Mouse (Mus musculus): ENCODE results near the gene Tet3. TPM values are rescaled to one million over a fixed set of nuclear protein-coding genes. Genes with fewer than 3 reads are reported as not detected.

Gene Tet3
- polyA plus RNA-seq (2014; fragmentation: Illumina TruSeq; extraction: RNeasy Lipid Tissue Mini Kit (QIAGEN cat#74804)) = 19.6 TPM

DNA sequence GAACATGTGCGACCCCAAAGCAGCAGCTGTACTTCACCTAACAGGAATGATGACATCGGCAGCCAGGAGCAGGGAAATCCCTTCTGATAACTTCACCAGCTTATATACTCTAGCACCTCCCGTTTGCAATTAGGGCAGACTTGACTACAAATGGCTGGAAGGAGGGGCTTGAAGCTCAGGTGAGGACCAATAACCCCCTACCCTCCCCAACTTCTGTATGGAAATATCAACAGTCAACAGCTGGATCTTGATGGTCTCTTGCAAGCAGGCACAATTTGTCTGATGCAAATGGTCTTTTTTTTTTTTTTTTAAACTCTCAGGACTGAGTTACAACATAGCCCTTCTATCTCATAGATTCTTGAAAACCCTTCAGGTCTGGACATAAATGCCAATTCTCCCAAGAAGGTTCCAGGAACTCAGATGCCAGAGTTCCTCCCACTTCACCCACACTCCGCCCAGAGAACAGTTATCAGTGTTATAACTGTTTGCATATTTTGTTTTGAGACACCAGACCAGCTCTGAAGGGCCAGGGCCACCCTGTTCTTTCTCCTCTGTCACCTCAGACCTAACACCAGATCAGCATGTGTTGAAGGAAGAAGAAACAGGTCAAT is at the start of gene Tet3:
Gene Tet3 (minus strand): TSS at position 51 of the 611 bp plus-strand sequence.

DNA sequence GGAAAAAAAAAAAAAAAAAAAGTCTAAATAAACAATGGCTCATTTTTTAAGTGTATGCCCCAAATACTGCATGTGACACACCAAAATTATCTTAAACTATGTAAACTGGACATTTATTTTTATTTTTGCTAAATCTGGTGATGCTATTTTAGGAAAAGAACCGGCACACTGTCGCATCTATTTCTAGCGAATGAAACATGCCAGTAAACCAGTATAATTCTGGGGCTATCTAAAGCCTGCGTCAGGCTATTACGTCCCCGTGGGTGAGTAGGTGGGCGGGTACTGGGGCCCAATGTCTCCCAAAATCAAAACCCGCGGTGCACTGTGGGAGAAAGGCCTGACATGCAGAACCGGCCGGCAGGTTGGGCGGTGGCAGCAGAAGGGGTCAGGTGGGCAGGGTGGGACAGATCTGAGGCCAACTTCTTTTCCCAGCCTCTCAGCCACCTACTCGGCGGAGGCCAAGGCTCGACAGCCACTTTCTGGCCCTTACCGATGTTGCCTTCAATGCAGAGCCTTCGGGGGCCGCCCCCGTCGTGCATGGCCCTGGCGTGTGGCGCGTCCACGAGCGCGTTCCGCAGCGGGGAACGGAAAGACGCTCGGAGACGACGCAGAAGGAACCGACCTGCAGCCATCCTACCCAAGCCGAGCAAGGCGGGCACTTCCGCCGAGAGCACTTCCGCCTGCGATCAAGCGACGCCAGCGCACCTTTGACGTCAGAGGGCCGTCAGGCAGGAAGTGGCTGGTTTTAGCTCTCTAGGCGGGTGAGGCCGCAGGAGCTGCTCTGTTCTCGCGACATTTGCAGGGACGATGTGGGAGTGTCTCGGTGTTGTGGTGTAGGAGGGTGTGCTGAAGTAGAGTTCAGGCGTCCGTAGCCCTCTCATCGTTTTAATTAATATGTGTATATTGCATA is 47.6 kb upstream of the Tet3 start, which contains the start of gene Dguok:
Gene Dguok (minus strand): TSS at position 712 of the 910 bp plus-strand sequence.

DNA sequence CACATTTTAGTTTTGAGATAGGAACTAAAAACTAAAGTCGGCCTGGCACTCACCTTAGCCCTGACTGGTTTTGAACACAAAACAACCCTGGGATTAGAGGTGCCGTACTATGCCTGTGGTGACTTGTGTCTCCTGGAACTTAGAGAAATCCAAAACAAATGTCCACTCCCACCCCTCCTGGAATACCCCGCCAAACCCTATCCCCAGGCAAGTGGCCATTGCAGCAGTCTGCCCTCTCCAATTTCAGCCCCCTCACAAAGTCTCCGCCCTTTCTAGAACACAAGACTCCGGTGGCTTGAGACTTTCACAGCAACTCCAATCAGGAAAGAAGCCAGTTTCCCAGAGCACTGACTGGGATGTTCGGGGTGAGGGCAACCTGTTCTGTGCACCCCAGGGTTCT is 110.0 kb downstream of the Tet3 start, which contains the start of gene Bola3:
Gene Bola3 (plus strand): TSS at position 275 of the 400 bp plus-strand sequence.

DNA sequence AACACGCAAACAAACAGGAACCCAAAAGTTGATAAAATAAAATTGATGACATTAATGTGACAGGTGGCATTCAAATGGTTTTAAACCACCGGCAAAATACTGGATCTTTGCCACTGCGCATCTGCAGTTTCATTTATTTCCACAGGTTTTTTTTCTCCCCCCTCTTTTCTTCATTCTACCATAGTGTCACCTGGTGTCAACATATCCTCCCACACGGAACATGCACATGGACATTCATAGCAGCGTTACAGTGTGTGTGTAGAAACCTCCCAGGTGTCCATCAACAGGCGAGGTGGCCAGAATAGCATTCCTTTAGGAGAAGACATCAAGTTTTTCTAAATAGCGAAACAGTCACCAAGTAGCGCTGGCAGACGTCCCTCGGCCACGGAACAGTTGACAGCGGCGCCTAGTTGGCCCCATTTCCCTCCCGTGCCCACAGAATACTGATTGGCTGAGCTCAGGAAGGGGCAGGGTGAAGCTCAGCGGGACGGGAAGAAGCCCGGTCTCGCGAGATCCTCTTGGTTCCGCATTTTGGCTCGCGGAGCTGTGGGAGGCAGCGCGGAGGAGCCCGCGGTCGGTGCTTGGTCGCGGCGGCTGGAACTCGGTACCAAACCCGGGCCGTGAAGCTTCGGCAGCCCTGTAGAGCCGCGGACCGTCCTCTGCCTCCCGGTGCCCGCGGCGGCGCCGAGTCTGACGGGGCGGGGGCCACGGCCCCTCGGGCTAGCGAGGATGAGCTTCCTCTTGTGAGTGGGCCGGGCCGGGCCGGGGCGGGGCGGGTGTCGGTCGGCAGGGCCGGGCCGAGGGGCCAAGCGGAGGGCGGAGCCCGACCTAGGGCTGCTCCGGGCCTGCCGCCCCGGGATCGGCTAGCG is 133.1 kb downstream of the Tet3 start, which contains the start of the genes Mthfd2 and Mob1a:
Gene Mthfd2 (minus strand): TSS at position 384 of the 869 bp plus-strand sequence.
Gene Mob1a (plus strand): TSS at position 492 of the 869 bp plus-strand sequence.

Other genes starting within 250 kb of the Tet3 start
- 0.34 TPM for gene Slc4a5, start 239.3 kb downstream of the Tet3 start, polyA plus RNA-seq (2014; fragmentation: Illumina TruSeq; extraction: RNeasy Lipid Tissue Mini Kit (QIAGEN cat#74804))
- 7.9 TPM for gene Mthfd2, start 133.2 kb downstream of the Tet3 start, polyA plus RNA-seq (2014; fragmentation: Illumina TruSeq; extraction: RNeasy Lipid Tissue Mini Kit (QIAGEN cat#74804))
- 248 TPM for gene Mob1a, start 133.1 kb downstream of the Tet3 start, polyA plus RNA-seq (2014; fragmentation: Illumina TruSeq; extraction: RNeasy Lipid Tissue Mini Kit (QIAGEN cat#74804))
- 32.9 TPM for gene Bola3, start 109.9 kb downstream of the Tet3 start, polyA plus RNA-seq (2014; fragmentation: Illumina TruSeq; extraction: RNeasy Lipid Tissue Mini Kit (QIAGEN cat#74804))
- 21.2 TPM for gene Dguok, start 47.9 kb upstream of the Tet3 start, polyA plus RNA-seq (2014; fragmentation: Illumina TruSeq; extraction: RNeasy Lipid Tissue Mini Kit (QIAGEN cat#74804))
- 65.2 TPM for gene Actg2, start 77.2 kb upstream of the Tet3 start, polyA plus RNA-seq (2014; fragmentation: Illumina TruSeq; extraction: RNeasy Lipid Tissue Mini Kit (QIAGEN cat#74804))
- gene Stambp, start 113.6 kb upstream of the Tet3 start, polyA plus RNA-seq (2014; fragmentation: Illumina TruSeq; extraction: RNeasy Lipid Tissue Mini Kit (QIAGEN cat#74804)) = 75.7 TPM
- not detected for gene Clec4f, start 197.1 kb upstream of the Tet3 start, polyA plus RNA-seq (2014; fragmentation: Illumina TruSeq; extraction: RNeasy Lipid Tissue Mini Kit (QIAGEN cat#74804))
- not detected for gene Cd207, start 218.8 kb upstream of the Tet3 start, polyA plus RNA-seq (2014; fragmentation: Illumina TruSeq; extraction: RNeasy Lipid Tissue Mini Kit (QIAGEN cat#74804))

All from ovary, adult 10 weeks (tissue).